Mouse (Mus musculus) CH12F3 (cell line): ENCODE measurements around the gene Sel1l3.

ENCODE experiments used
- in situ Hi-C: fragments of 300-500 bp; cut with MboI; formaldehyde crosslinking; loops from 2 replicates; pipeline ENCODE4 v1.14.3; 2020; ENCODE audit warnings: low sequenced_read_pairs

Sel1l3 gene

GRCm38 (mm10) chr5:53104177-53104855 lies 109.4 kb downstream of the Sel1l3 start:
- in situ Hi-C loops: no loop called here

- in situ Hi-C loops: no loop called here
Measured at GRCm38 (mm10) chr5:53101848-53102473, 111.8 kb downstream of the Sel1l3 start.

- in situ Hi-C loops: no loop called here
Measured at GRCm38 (mm10) chr5:53091331-53091730, 122.4 kb downstream of the Sel1l3 start.

- in situ Hi-C loops: no loop called here
Measured at GRCm38 (mm10) chr5:53087452-53087851, 126.3 kb downstream of the Sel1l3 start.

GRCm38 (mm10) chr5:53078453-53078852 lies 135.3 kb downstream of the Sel1l3 start:
- in situ Hi-C loops: no loop called here

- in situ Hi-C loops: no loop called here
Measured at GRCm38 (mm10) chr5:53074553-53074952, 139.2 kb downstream of the Sel1l3 start.

- in situ Hi-C loops: no loop called here
Measured at GRCm38 (mm10) chr5:53061532-53062130, 152.1 kb downstream of the Sel1l3 start.
